Mouse (Mus musculus) lung, postnatal 0 days (tissue): ENCODE measurements around the gene Abi2. TPM values are rescaled to one million over a fixed set of nuclear protein-coding genes. Genes with fewer than 3 reads are reported as not detected.

Source experiments
- ATAC-seq: fragments of 200-750 bp; cut with Nextera tagmentation; 2 replicates; pipeline ENCODE4 v1.8.0; 2017; ENCODE audit warnings: moderate library complexity
- DNase-seq: peaks from one replicate; pipeline ENCODE4 v3.0.0-alpha.2; 2016; ENCODE audit warnings: low spot score
- H3K27ac ChIP-seq: fragments of 300-500 bp; sonication (generic); 2 replicates; pipeline ENCODE4 v1.5.1; 2014; ENCODE audit warnings: antibody characterized with exemption, mild to moderate bottlenecking, low read length, mixed read lengths
- H3K27me3 ChIP-seq: fragments of 300-500 bp; sonication (generic); replicated peaks from 2 replicates; pipeline ENCODE4 v1.6.1; 2014; ENCODE audit warnings: low read length, mixed read lengths; ENCODE audit not compliant: insufficient read depth
- H3K36me3 ChIP-seq: fragments of 300-500 bp; sonication (generic); 2 replicates; pipeline ENCODE4 v1.6.1; 2014; ENCODE audit warnings: low read length, mixed read lengths; ENCODE audit not compliant: insufficient read depth
- H3K4me1 ChIP-seq: fragments of 300-500 bp; sonication (generic); 2 replicates; pipeline ENCODE4 v1.6.1; 2014; ENCODE audit warnings: antibody characterized with exemption, low read depth, low read length, mixed read lengths; ENCODE audit not compliant: insufficient read depth
- H3K4me2 ChIP-seq: fragments of 300-500 bp; sonication (generic); replicated peaks from 2 replicates; pipeline ENCODE4 v1.6.1; 2014; ENCODE audit warnings: low read depth, mild to moderate bottlenecking, low read length, moderate library complexity, mixed read lengths
- H3K4me3 ChIP-seq: fragments of 300-500 bp; sonication (generic); 2 replicates; pipeline ENCODE4 v1.5.1; 2014; ENCODE audit warnings: low read depth, low read length
- H3K9ac ChIP-seq: fragments of 300-500 bp; sonication (generic); replicated peaks from 2 replicates; pipeline ENCODE4 v1.6.1; 2014; ENCODE audit warnings: low read depth, mild to moderate bottlenecking
- H3K9me3 ChIP-seq: fragments of 300-500 bp; sonication (generic); 2 replicates; pipeline ENCODE4 v1.6.1; 2016; ENCODE audit warnings: low read length, mixed read lengths
- CTCF ChIP-seq: IDR thresholded peaks from 2 replicates; pipeline ENCODE4 v1.5.1; 2016; ENCODE audit warnings: antibody characterized with exemption, mild to moderate bottlenecking
- EP300 ChIP-seq: IDR thresholded peaks from 2 replicates; pipeline ENCODE4 v1.6.1; 2016; ENCODE audit warnings: antibody characterized with exemption, mild to moderate bottlenecking, control low read depth
- WGBS: fragments of 180-500 bp; shearing (Covaris S2); extraction: QIAGEN DNeasy Blood & Tissue Kit; methylation state at CpG from one replicate; pipeline ENCODE4 v1.1.7; 2014; 5-methylcytosine and 5-hydroxymethylcytosine counted together
- polyA plus RNA-seq: library from polyadenylated mRNA; unstranded; fragments of >200 nt; fragmentation: Nextera tagmentation; extraction: Ambion mirVana; gene quantifications from 2 replicates; pipeline ENCODE4 v1.2.1, GENCODE M21; 2015

Gene Abi2
- polyA plus RNA-seq, 1 experiment from 2014 or later: 8.9 TPM

DNA sequence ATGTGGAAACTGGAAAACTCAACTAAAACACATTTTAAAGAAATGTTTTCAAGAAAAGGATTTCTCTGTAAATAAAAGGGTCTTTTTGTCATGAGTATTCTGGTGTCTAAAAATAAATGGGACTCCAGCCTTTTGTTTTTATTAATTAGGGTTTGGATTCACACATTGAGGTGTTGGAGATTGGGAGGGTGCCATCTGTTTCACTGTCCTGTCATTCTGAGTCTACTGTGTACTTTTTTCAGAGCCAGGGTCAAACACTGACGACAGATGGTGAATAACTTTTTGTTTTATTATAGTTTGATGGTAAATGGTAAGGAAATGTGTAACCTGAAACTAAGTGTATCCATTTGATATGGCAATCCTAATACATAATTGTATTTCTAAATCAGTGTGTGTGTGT lies 72.1 kb downstream of the Abi2 start:
- DNase-seq: no peak
- H3K4me3 ChIP-seq: no peak overlapping the region
- H3K27me3 ChIP-seq: no peaks in the 10 kb centered on the region
- no peak overlapping the region for H3K27ac ChIP-seq
- H3K4me2 ChIP-seq: no peak overlapping the region
- TF ChIP-seq EP300 (no peak), CTCF (no peak)
- no peaks in the 10 kb centered on the region for H3K36me3 ChIP-seq
- ATAC-seq: no peak
- 44% methylated on average over 1 of the region's 1 CpGs for WGBS
- no peak overlapping the region for H3K9ac ChIP-seq
- H3K9me3 ChIP-seq: no peaks in the 10 kb centered on the region
- no peaks in the 10 kb centered on the region for H3K4me1 ChIP-seq

DNA sequence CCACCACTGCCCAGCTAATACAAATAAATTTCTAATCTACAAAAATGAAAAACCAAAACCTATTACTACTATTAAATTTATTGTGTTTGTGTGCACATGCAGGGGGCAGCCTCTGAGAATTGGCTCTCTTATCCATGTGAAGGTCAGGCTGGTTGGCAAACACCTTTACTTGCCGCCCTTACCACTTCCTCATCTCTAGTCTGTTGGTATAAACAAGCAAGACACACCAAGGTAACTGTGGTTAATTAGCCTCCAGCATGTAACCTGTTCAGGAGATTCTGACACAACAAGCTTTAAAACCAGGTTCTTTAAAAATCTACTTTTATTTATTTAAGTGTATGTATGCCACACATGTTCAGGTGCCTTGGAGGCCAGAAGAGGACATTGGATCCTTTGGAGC lies 73.5 kb downstream of the Abi2 start:
- Histone ChIP-seq H3K4me3 (no peak overlapping the region), H3K27ac (no peak overlapping the region), H3K4me1 (no peaks in the 10 kb centered on the region), H3K27me3 (no peaks in the 10 kb centered on the region), H3K4me2 (no peak overlapping the region), H3K9me3 (no peaks in the 10 kb centered on the region), H3K36me3 (no peaks in the 10 kb centered on the region), H3K9ac (no peak overlapping the region)
- 90% methylated on average over 1 of the region's 1 CpGs for WGBS
- TF ChIP-seq EP300 (no peak), CTCF (no peak)
- ATAC-seq (no peak), DNase-seq (no peak)

DNA sequence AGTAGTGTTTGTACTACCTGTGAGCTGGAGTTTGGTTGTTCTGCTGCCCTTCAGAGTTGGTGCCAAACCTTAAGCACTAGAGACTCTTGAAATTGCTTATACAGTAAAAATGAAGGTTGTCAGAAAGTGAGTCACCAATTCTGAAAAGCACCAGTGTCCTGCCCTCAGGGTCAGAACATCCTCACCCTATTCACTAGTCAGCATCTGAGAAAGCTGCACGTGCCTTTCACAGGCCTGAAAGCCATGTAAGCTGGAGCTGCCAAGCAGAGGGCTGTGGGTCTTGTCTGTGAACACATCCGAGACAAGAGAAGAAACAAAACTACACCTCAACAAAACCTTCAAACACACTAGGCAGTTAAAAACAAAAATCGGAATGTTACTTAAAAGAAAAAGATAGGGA lies 76.2 kb downstream of the Abi2 start:
- 79% methylated on average over 3 of the region's 3 CpGs for WGBS

DNA sequence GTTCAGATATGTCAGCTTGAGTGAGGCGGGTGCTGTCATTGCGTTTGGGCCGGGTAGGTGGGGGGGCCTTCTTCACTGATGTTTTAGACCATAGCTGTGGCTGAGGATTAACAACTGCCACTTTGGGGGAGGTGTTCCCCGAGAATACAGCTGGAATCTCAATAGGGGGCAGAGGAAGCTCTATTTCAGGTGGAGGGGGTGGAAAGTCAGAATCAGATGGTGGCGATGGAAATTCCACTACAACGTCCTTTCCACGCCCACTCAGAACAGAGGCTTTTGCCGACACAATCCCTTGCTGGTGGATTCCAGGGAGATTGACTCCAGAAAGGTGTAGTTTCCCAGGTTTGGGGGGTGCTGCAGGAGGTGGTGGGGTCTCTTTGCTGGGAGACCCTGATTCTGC lies 79.2 kb downstream of the Abi2 start:
- DNase-seq (no peak), ATAC-seq (no peak)
- WGBS: 88% methylated on average over 8 of the region's 8 CpGs
- H3K9me3 ChIP-seq: no peaks in the 10 kb centered on the region
- no peak overlapping the region for H3K4me2 ChIP-seq
- H3K27ac ChIP-seq: no peak overlapping the region
- H3K4me1 ChIP-seq: no peaks in the 10 kb centered on the region
- peaks cover 16% of the 10 kb centered on the region; the same call in 1 of the 2 replicates for H3K36me3 ChIP-seq
- no peaks in the 10 kb centered on the region for H3K27me3 ChIP-seq
- TF ChIP-seq EP300: no peak
- TF ChIP-seq CTCF: no peak
- H3K4me3 ChIP-seq: no peak overlapping the region
- no peak overlapping the region for H3K9ac ChIP-seq

More for the DNA sequence above, 76.2 kb downstream of the Abi2 start:
- no peak overlapping the region for H3K4me2 ChIP-seq
- no peak overlapping the region for H3K9ac ChIP-seq
- ATAC-seq: no peak
- H3K4me1 ChIP-seq: no peaks in the 10 kb centered on the region
- H3K4me3 ChIP-seq: no peak overlapping the region
- peak; percentile 14 for DNase-seq
- no peaks in the 10 kb centered on the region for H3K27me3 ChIP-seq
- TF ChIP-seq EP300 (no peak), CTCF (no peak)
- no peak overlapping the region for H3K27ac ChIP-seq
- 0 out of 2 replicates have a peak, but pooled peaks cover 11% of the 10 kb centered on the region for H3K36me3 ChIP-seq
- H3K9me3 ChIP-seq: no peaks in the 10 kb centered on the region

DNA sequence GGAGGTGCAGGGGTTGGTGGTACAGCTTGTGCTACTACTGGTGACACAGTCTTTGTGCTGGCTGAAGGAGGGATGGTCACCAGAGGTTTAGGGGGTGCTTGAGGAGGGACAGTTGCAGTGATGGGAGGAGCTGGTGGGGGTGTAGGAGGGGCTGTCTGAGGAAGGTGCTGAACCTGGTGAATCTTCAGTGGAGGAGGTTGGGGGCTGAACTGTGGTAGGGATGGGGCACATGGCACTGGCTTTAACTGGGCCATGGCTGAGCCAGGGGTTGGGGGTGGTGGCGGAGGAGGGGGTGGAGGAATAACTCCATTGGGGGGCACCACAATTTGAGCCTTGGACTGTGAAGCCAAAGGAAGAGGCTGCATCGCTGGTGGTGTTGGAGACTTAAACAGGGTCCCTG lies 80.2 kb downstream of the Abi2 start:
- H3K9ac ChIP-seq: no peak overlapping the region
- H3K27me3 ChIP-seq: no peaks in the 10 kb centered on the region
- DNase-seq (no peak), ATAC-seq (no peak)
- H3K4me2 ChIP-seq: no peak overlapping the region
- no peak overlapping the region for H3K27ac ChIP-seq
- H3K36me3 ChIP-seq: peaks cover 16% of the 10 kb centered on the region; the same call in 1 of the 2 replicates
- no peaks in the 10 kb centered on the region for H3K4me1 ChIP-seq
- H3K4me3 ChIP-seq: no peak overlapping the region
- 94% methylated on average over 2 of the region's 2 CpGs for WGBS
- H3K9me3 ChIP-seq: no peaks in the 10 kb centered on the region
- TF ChIP-seq EP300: no peak
- TF ChIP-seq CTCF: no peak

DNA sequence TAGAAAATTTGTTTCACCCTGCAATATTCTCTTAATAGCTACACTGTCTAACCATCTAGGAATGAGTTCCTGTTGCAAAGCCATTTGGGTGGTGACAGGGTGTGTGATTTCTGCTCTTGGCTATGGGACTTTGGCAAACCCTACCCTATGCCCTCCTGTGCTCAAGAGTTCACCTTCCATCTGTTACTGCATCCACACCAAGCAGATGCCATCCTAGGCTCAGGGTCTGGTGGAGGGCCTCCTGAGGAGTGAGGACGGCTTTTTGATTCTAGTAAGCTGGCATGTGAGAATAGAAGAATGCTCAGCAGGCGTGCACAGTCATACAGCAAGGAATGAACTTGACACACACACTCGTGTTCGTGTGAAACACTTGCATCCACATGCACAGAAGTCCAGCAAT lies 81.1 kb downstream of the Abi2 start:
- Histone ChIP-seq H3K4me2 (no peak overlapping the region), H3K36me3 (peaks cover 23% of the 10 kb centered on the region; the same call in 1 of the 2 replicates), H3K4me3 (no peak overlapping the region), H3K27ac (no peak overlapping the region), H3K9ac (no peak overlapping the region), H3K9me3 (no peaks in the 10 kb centered on the region), H3K27me3 (no peaks in the 10 kb centered on the region), H3K4me1 (no peaks in the 10 kb centered on the region)
- TF ChIP-seq EP300 (no peak), CTCF (no peak)
- DNase-seq (no peak), ATAC-seq (no peak)
- 86% methylated on average over 4 of the region's 4 CpGs for WGBS

DNA sequence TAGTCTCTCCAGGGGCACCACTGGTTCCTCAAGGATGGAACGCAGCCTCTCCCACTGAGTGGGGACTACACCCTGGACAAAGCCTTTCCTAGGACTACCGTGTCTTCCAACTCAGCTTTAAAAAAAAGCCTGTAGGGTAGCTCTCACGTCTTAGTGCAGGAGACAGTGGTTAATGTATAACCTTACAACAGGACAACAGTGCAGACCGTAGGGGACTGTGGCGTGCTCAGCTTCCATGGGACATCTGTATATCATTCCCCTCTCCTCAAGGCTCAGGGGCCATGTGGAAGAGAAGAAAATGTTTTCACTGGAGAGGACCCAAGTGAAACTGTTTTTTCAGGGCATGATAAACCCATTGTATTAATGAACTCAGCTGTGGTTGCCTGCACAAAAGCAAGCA lies 83.0 kb downstream of the Abi2 start:
- TF ChIP-seq EP300 (no peak), CTCF (no peak)
- Histone ChIP-seq H3K27ac (no peak overlapping the region), H3K4me1 (no peaks in the 10 kb centered on the region), H3K27me3 (no peaks in the 10 kb centered on the region), H3K36me3 (peaks cover 32% of the 10 kb centered on the region), H3K9me3 (no peaks in the 10 kb centered on the region), H3K4me3 (no peak overlapping the region), H3K9ac (no peak overlapping the region), H3K4me2 (no peak overlapping the region)
- WGBS: 65% methylated on average over 5 of the region's 5 CpGs
- ATAC-seq (no peak), DNase-seq (no peak)
